Mouse (Mus musculus) stomach, embryonic 16.5 days (tissue): ENCODE results near the gene Oca2. TPM values are rescaled to one million over a fixed set of nuclear protein-coding genes. Genes with fewer than 3 reads are reported as not detected.

Experiments
- ATAC-seq: fragments of 200-750 bp; cut with Nextera tagmentation; 2 replicates; pipeline ENCODE4 v1.8.0; 2017; ENCODE audit warnings: moderate number of reproducible peaks, moderate TSS enrichment; ENCODE audit not compliant: insufficient read depth, low FRiP score
- H3K27ac ChIP-seq: fragments of 300-500 bp; sonication (generic); 2 replicates; pipeline ENCODE4 v1.5.1; 2014; ENCODE audit warnings: low read length
- H3K27me3 ChIP-seq: fragments of 300-500 bp; sonication (generic); 2 replicates; pipeline ENCODE4 v1.6.1; 2014; ENCODE audit warnings: low read length, control low read depth, mixed read lengths; ENCODE audit not compliant: control insufficient read depth, insufficient read depth
- H3K36me3 ChIP-seq: fragments of 300-500 bp; sonication (generic); 2 replicates; pipeline ENCODE4 v1.6.1; 2014; ENCODE audit warnings: low read length; ENCODE audit not compliant: control insufficient read depth, insufficient read depth
- H3K4me1 ChIP-seq: fragments of 300-500 bp; sonication (generic); 2 replicates; pipeline ENCODE4 v1.6.1; 2014; ENCODE audit warnings: low read length, control low read depth, mixed read lengths; ENCODE audit not compliant: control insufficient read depth, insufficient read depth
- H3K4me2 ChIP-seq: fragments of 300-500 bp; sonication (generic); 2 replicates; pipeline ENCODE4 v1.6.1; 2014; ENCODE audit warnings: low read depth, low read length, mixed read lengths
- H3K4me3 ChIP-seq: fragments of 300-500 bp; sonication (generic); replicated peaks from 2 replicates; pipeline ENCODE4 v1.5.1; 2014; ENCODE audit warnings: mild to moderate bottlenecking, low read length
- H3K9ac ChIP-seq: fragments of 300-500 bp; sonication (generic); 2 replicates; pipeline ENCODE4 v1.6.1; 2014; ENCODE audit warnings: low read length
- H3K9me3 ChIP-seq: fragments of 300-500 bp; sonication (generic); replicated peaks from 2 replicates; pipeline ENCODE4 v1.6.1; 2016; ENCODE audit warnings: low read length, control low read depth; ENCODE audit not compliant: control insufficient read depth
- WGBS: fragments of 180-500 bp; shearing (Covaris S2); extraction: QIAGEN DNeasy Blood & Tissue Kit; methylation state at CpG from one replicate; pipeline ENCODE4 v1.1.7; 2014; 5-methylcytosine and 5-hydroxymethylcytosine counted together
- polyA plus RNA-seq: library from polyadenylated mRNA; unstranded; fragments of >200 nt; fragmentation: Nextera tagmentation; extraction: Ambion mirVana; gene quantifications from 2 replicates; pipeline ENCODE4 v1.2.1, GENCODE M21; 2015

The Oca2 gene
- polyA plus RNA-seq, 1 experiment from 2014 or later: 0.08 TPM

DNA sequence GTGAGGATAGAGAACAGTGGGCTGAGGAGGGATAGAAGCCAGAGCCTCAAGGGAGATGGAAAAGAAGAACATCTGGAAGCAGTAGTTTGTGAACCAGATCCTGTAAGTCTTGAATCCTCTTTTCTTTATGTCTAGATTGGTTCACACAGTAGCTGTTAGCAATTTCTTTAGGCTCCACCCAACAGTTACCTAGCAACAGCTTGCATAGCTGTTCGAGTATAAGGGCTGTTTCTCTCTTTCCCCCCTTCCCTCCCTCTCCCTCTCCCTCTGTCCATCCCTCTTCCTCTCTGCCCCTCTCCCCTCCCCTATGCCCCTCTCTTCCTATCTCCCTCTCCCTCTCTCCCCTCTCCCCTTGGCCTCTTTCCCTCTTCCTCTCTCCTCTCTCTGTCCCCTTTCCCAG, 312.2 kb downstream of the Oca2 start:
- no peaks in the 10 kb centered on the region for H3K4me1 ChIP-seq
- no peaks in the 10 kb centered on the region for H3K36me3 ChIP-seq
- no peaks in the 10 kb centered on the region for H3K27me3 ChIP-seq
- no peak overlapping the region for H3K4me3 ChIP-seq
- no peak overlapping the region for H3K9ac ChIP-seq
- no peak for ATAC-seq
- H3K4me2 ChIP-seq: no peak overlapping the region
- H3K27ac ChIP-seq: no peak overlapping the region
- no peaks in the 10 kb centered on the region for H3K9me3 ChIP-seq
- 0% methylated on average over 1 of the region's 1 CpGs for WGBS

Other genes starting within 250 kb of the Oca2 start
- 6.0 and 6.4 TPM in 2 replicates for gene Nipa1, start 219.8 kb upstream of the Oca2 start, polyA plus RNA-seq
- gene Herc2, start 189.6 kb upstream of the Oca2 start, polyA plus RNA-seq: 19.9 TPM in 2 replicates